28 mouse cellular contexts compared by ENCODE assay signal in genomic region chr17:8276071-8276470, GRCm38 (mm10). TPM values are rescaled to one million over a fixed set of nuclear protein-coding genes. Genes with fewer than 3 reads are reported as not detected.
A peak's percentile ranks its signal among the peaks of the same experiment; 100 is the strongest.
DNase-seq lines count a peak whose midpoint lies in the region; ATAC-seq and TF ChIP-seq lines count a peak whose summit lies in the region.
"Had no signal": no experiment of that assay in that cellular context is flagged by ENCODE, and none has a peak within 500 bp of the region (broad histone marks: within the 10 kb centered on the region; RNA-seq: fewer than 3 reads in every experiment).

No protein-coding gene starts in this region.

- H3K27ac ChIP-seq in intestine, embryonic 14.5 days (ENCODE audit: low read depth), result no peak overlapping the region
- no peak overlapping the region for H3K27ac ChIP-seq in intestine, embryonic 16.5 days (ENCODE audit: low read length)
- H3K27ac ChIP-seq in bone marrow, adult 2 months (ENCODE audit: control insufficient read depth, insufficient read depth, low read depth, low read length, poor library complexity), result peak overlapping the region; percentile 22
- H3K27ac ChIP-seq in liver, postnatal 0 days (ENCODE audit: low read depth), result peak overlapping the region; percentile 96
- H3K27ac ChIP-seq: forebrain, embryonic 13.5 days; gastrocnemius, adult 2 months; hindbrain, embryonic 10.5 days; limb, embryonic 13.5 days; midbrain, embryonic 10.5 days had no signal

- WGBS in intestine, embryonic 14.5 days, result 65% methylated on average over 4 of the region's 4 CpGs
- 67% methylated on average over 4 of the region's 4 CpGs for WGBS in intestine, embryonic 16.5 days
- 46% methylated on average over 4 of the region's 4 CpGs for WGBS in bone marrow, adult 2 months
- WGBS in liver, postnatal 0 days (ENCODE audit: insufficient replicate concordance), result 43% methylated on average over 4 of the region's 4 CpGs

- no peak overlapping the region for H3K4me3 ChIP-seq in intestine, embryonic 14.5 days (ENCODE audit: low read depth, low read length)
- H3K4me3 ChIP-seq in intestine, embryonic 16.5 days (ENCODE audit: low read length), result no peak overlapping the region
- no peak overlapping the region for H3K4me3 ChIP-seq in bone marrow, adult 2 months (replicated peaks; ENCODE audit: control insufficient read depth, low read depth, low read length)
- H3K4me3 ChIP-seq in liver, postnatal 0 days (ENCODE audit: low read depth, low read length), result no peak overlapping the region
- H3K4me3 ChIP-seq: forebrain, embryonic 13.5 days; gastrocnemius, adult 2 months; heart, embryonic 12.5 days; hindbrain, embryonic 10.5 days; limb, embryonic 13.5 days; midbrain, embryonic 10.5 days had no signal

- TF ChIP-seq POLR2A in bone marrow, adult 2 months (IDR thresholded peaks at IDR 0.05; ENCODE audit: borderline replicate concordance, control insufficient read depth, low read depth, low read length), result no peak

- peak; percentile 16 for DNase-seq in intestine, embryonic 14.5 days (ENCODE audit: low spot score)
- peak; percentile 67 to 85 for DNase-seq in kidney, postnatal 25 days
- DNase-seq in liver, postnatal 0 days, result peak; percentile 62
- DNase-seq in urinary bladder, postnatal 36 days (ENCODE audit: low spot score in 2 of 2), result no peak
- no peak for DNase-seq in thymus, postnatal 36 days
- no peak for DNase-seq in spleen, postnatal 14 days (ENCODE audit: low spot score in 2 of 2)
- DNase-seq: adrenal gland, postnatal 14 days; cerebellum, adult 9-10 months; gastrocnemius, adult 2 months; heart, adult 11 months; heart, postnatal 10 days; lung, postnatal 4 days; right cerebral cortex, adult 18-20 months; right cerebral cortex, postnatal 4 days; thymus, adult 2 months had no signal

- no peak for ATAC-seq in intestine, embryonic 14.5 days (replicated peaks; ENCODE audit: low FRiP score, low TSS enrichment, low read depth)
- ATAC-seq in intestine, embryonic 16.5 days, result no peak
- ATAC-seq in liver, postnatal 0 days, result peak; percentile 65
- ATAC-seq: forebrain, embryonic 13.5 days; hindbrain, embryonic 16.5 days; intestine, postnatal 0 days; midbrain, embryonic 16.5 days had no signal

- no peaks in the 10 kb centered on the region; the same call in 1 of the 2 replicates for H3K27me3 ChIP-seq in intestine, embryonic 14.5 days (replicated peaks; ENCODE audit: control insufficient read depth, insufficient read depth, low read length)
- H3K27me3 ChIP-seq in intestine, embryonic 16.5 days (replicated peaks; ENCODE audit: control insufficient read depth, insufficient read depth, low read length), result no peaks in the 10 kb centered on the region
- H3K27me3 ChIP-seq in liver, postnatal 0 days (ENCODE audit: insufficient read depth, low read length), result no peaks in the 10 kb centered on the region

- H3K9me3 ChIP-seq in intestine, embryonic 14.5 days (ENCODE audit: control insufficient read depth, low read length), result no peaks in the 10 kb centered on the region
- H3K9me3 ChIP-seq in intestine, embryonic 16.5 days (ENCODE audit: control insufficient read depth, low read length), result no peaks in the 10 kb centered on the region
- H3K9me3 ChIP-seq in liver, postnatal 0 days (ENCODE audit: low read length), result no peaks in the 10 kb centered on the region
- H3K9me3 ChIP-seq: forebrain, embryonic 13.5 days; heart, embryonic 12.5 days; hindbrain, embryonic 10.5 days; midbrain, embryonic 10.5 days had no signal

- no peaks in the 10 kb centered on the region for H3K4me1 ChIP-seq in intestine, embryonic 14.5 days (replicated peaks; ENCODE audit: control insufficient read depth, insufficient read depth, low read length)
- no peaks in the 10 kb centered on the region for H3K4me1 ChIP-seq in intestine, embryonic 16.5 days (ENCODE audit: control insufficient read depth, insufficient read depth, low read length)
- peaks cover 3% of the 10 kb centered on the region; the same call in 1 of the 2 replicates for H3K4me1 ChIP-seq in bone marrow, adult 2 months (ENCODE audit: control insufficient read depth, insufficient read depth, low read length)
- peaks cover 29% of the 10 kb centered on the region for H3K4me1 ChIP-seq in liver, postnatal 0 days (ENCODE audit: insufficient read depth)
- H3K4me1 ChIP-seq: forebrain, embryonic 13.5 days; hindbrain, embryonic 10.5 days; limb, embryonic 13.5 days; midbrain, embryonic 10.5 days had no signal

- no peak overlapping the region for H3K4me2 ChIP-seq in intestine, embryonic 14.5 days (ENCODE audit: low read length)
- no peak overlapping the region for H3K4me2 ChIP-seq in intestine, embryonic 16.5 days (ENCODE audit: low read depth, low read length)
- peak overlapping the region; percentile 29; the same call in 1 of the 2 replicates for H3K4me2 ChIP-seq in liver, postnatal 0 days (ENCODE audit: low read depth, low read length)
- H3K4me2 ChIP-seq: forebrain, embryonic 13.5 days; heart, embryonic 12.5 days; limb, embryonic 13.5 days had no signal

- no peak for TF ChIP-seq CTCF in bone marrow, adult 2 months (IDR thresholded peaks at IDR 0.05; ENCODE audit: control insufficient read depth, insufficient read depth, low read length)
- TF ChIP-seq CTCF in liver, postnatal 0 days (IDR thresholded peaks at IDR 0.05; ENCODE audit: low read depth), result no peak

- H3K36me3 ChIP-seq in intestine, embryonic 14.5 days (ENCODE audit: control insufficient read depth, insufficient read depth, low read length), result no peaks in the 10 kb centered on the region
- H3K36me3 ChIP-seq in intestine, embryonic 16.5 days (ENCODE audit: control insufficient read depth, insufficient read depth, low read length), result no peaks in the 10 kb centered on the region
- H3K36me3 ChIP-seq in liver, postnatal 0 days (replicated peaks; ENCODE audit: insufficient read depth, low read length), result no peaks in the 10 kb centered on the region
- H3K36me3 ChIP-seq: heart, embryonic 12.5 days; hindbrain, embryonic 10.5 days; limb, embryonic 13.5 days; midbrain, embryonic 10.5 days had no signal

- H3K9ac ChIP-seq in intestine, embryonic 14.5 days (ENCODE audit: low read length), result no peak overlapping the region
- no peak overlapping the region for H3K9ac ChIP-seq in intestine, embryonic 16.5 days (ENCODE audit: low read depth, low read length)
- H3K9ac ChIP-seq in liver, postnatal 0 days (replicated peaks), result peak overlapping the region; percentile 34; the same call in 1 of the 2 replicates
- H3K9ac ChIP-seq: forebrain, embryonic 13.5 days; heart, embryonic 12.5 days; limb, embryonic 13.5 days had no signal

- peak; percentile 56; the same call in 1 of the 2 replicates for TF ChIP-seq EP300 in liver, postnatal 0 days (IDR thresholded peaks at IDR 0.05; ENCODE audit: low read depth)

RNA-seq across cellular contexts. Expression of gene Mpc1, which starts 6.6 kb away (rescaled TPM):
- polyA plus RNA-seq in intestine, embryonic 14.5 days (2014; fragmentation: Nextera tagmentation; extraction: Ambion mirVana), result 168 and 170 TPM in 2 replicates
- 223 and 235 TPM in 2 replicates for polyA plus RNA-seq in intestine, embryonic 16.5 days (2015; fragmentation: Nextera tagmentation; extraction: Ambion mirVana)
- 26.7 and 40.1 TPM in 2 replicates for polyA plus RNA-seq in bone marrow, adult 2 months (2011; ENCODE audit: insufficient read depth, insufficient read length, low replicate concordance, missing spikeins)
- 1,393 and 1,436 TPM in 2 replicates for polyA plus RNA-seq in liver, postnatal 0 days (2015; fragmentation: Nextera tagmentation; extraction: Ambion mirVana)

RNA-seq across cellular contexts. Expression of gene Sft2d1, which starts 34.8 kb away (rescaled TPM):
- polyA plus RNA-seq in intestine, embryonic 14.5 days (2014; fragmentation: Nextera tagmentation; extraction: Ambion mirVana), result 63.8 and 82.2 TPM in 2 replicates
- 91.7 and 92.5 TPM in 2 replicates for polyA plus RNA-seq in intestine, embryonic 16.5 days (2015; fragmentation: Nextera tagmentation; extraction: Ambion mirVana)
- 11.9 and 17.9 TPM in 2 replicates for polyA plus RNA-seq in bone marrow, adult 2 months (2011; ENCODE audit: insufficient read depth, insufficient read length, low replicate concordance, missing spikeins)
- polyA plus RNA-seq in liver, postnatal 0 days (2015; fragmentation: Nextera tagmentation; extraction: Ambion mirVana), result 67.6 and 67.7 TPM in 2 replicates

RNA-seq across cellular contexts. Expression of gene Ccr6, which starts 40.2 kb away (rescaled TPM):
- polyA plus RNA-seq in intestine, embryonic 14.5 days (2014; fragmentation: Nextera tagmentation; extraction: Ambion mirVana), result 0.67 and 0.68 TPM in 2 replicates
- polyA plus RNA-seq in intestine, embryonic 16.5 days (2015; fragmentation: Nextera tagmentation; extraction: Ambion mirVana), result 0.75 and 0.78 TPM in 2 replicates
- polyA plus RNA-seq in bone marrow, adult 2 months (2011; ENCODE audit: insufficient read depth, insufficient read length, low replicate concordance, missing spikeins), result not detected in 2 replicates
- 0.45 and 1.1 TPM in 2 replicates for polyA plus RNA-seq in liver, postnatal 0 days (2015; fragmentation: Nextera tagmentation; extraction: Ambion mirVana)
- polyA plus RNA-seq: brain, embryonic 14.5 days; embryonic facial prominence, embryonic 14.5 days; forebrain, embryonic 13.5 days; heart, embryonic 12.5 days; hindbrain, embryonic 10.5 days; hindbrain, embryonic 16.5 days; limb, embryonic 13.5 days; midbrain, embryonic 10.5 days; midbrain, embryonic 16.5 days; neural tube, embryonic 14.5 days had no signal

Comparison
In these comparisons a context has a peak if more than half of its experiments do, and no peak if none do; other contexts are left out.
1. DNase-seq: peak in intestine, embryonic 14.5 days (single experiment), kidney, postnatal 25 days (2 of 2) and liver, postnatal 0 days (single experiment); none in urinary bladder, postnatal 36 days (0 of 2), thymus, postnatal 36 days (0 of 2) and spleen, postnatal 14 days (0 of 2).
2. H3K27ac ChIP-seq: peak in bone marrow, adult 2 months (single experiment) and liver, postnatal 0 days (single experiment); none in intestine, embryonic 14.5 days (single experiment) and intestine, embryonic 16.5 days (single experiment).